Mouse (Mus musculus) C2C12 (cell line): Measurements from ENCODE around the gene Hfm1. TPM values are rescaled to one million over a fixed set of nuclear protein-coding genes. Genes with fewer than 3 reads are reported as not detected.

Experiments used
- H3K27me3 ChIP-seq: one replicate; pipeline ENCODE4 v1.6.1; 2011; ENCODE audit not compliant: control insufficient read depth, insufficient read depth, insufficient read length
- H3K36me3 ChIP-seq: one replicate; pipeline ENCODE4 v1.6.1; 2011; ENCODE audit not compliant: control insufficient read depth, insufficient read depth
- H3K4me3 ChIP-seq: one replicate; pipeline ENCODE4 v1.5.1; 2011; ENCODE audit warnings: mild to moderate bottlenecking, control low read depth; ENCODE audit not compliant: poor library complexity, insufficient read depth, severe bottlenecking
- H3K79me2 ChIP-seq: one replicate; pipeline ENCODE4 v1.6.1; 2011; ENCODE audit not compliant: control insufficient read depth, insufficient read depth
- H3K79me3 ChIP-seq: one replicate; pipeline ENCODE4 v1.6.1; 2011; ENCODE audit warnings: low read depth, control low read depth
- H3ac ChIP-seq: one replicate; pipeline ENCODE3; 2011; ENCODE audit warnings: low read depth; ENCODE audit not compliant: control insufficient read depth, insufficient read length
- CEBPB ChIP-seq: IDR thresholded peaks from one replicate; pipeline ENCODE4 v1.6.1; 2011; ENCODE audit warnings: low read depth, mild to moderate bottlenecking, control low read depth, moderate library complexity
- CTCF ChIP-seq: IDR thresholded peaks from one replicate; pipeline ENCODE4 v1.5.1; 2011; ENCODE audit not compliant: control insufficient read depth, insufficient read depth, insufficient read length
- FOSL1 ChIP-seq: IDR thresholded peaks from one replicate; pipeline ENCODE4 v1.8.0; 2011; ENCODE audit warnings: mild to moderate bottlenecking, low read length; ENCODE audit not compliant: poor library complexity, insufficient read depth, severe bottlenecking
- MAX ChIP-seq: IDR thresholded peaks from one replicate; pipeline ENCODE4 v1.6.1; 2011; ENCODE audit warnings: mild to moderate bottlenecking, control low read depth
- MYOD1 ChIP-seq: IDR thresholded peaks from one replicate; pipeline ENCODE4 v1.6.1; 2011; ENCODE audit warnings: low read depth; ENCODE audit not compliant: control insufficient read depth, insufficient read length
- MYOG ChIP-seq: IDR thresholded peaks from one replicate; pipeline ENCODE4 v1.6.1; 2011; ENCODE audit not compliant: control insufficient read depth, insufficient read length; ENCODE audit errors: extremely low read depth
- USF1 ChIP-seq: IDR thresholded peaks from one replicate; pipeline ENCODE4 v1.6.1; 2011; ENCODE audit warnings: low read depth, mild to moderate bottlenecking, control low read depth, moderate library complexity
- polyA plus RNA-seq: library from polyadenylated mRNA; unstranded; fragments of >200 nt; fragmentation: generic; extraction: Trizol; gene quantifications from one replicate; pipeline ENCODE4 v1.2.1, GENCODE M21; 2012; ENCODE audit warnings: missing spikeins

Gene Hfm1
- polyA plus RNA-seq, 1 experiment = not detected

DNA sequence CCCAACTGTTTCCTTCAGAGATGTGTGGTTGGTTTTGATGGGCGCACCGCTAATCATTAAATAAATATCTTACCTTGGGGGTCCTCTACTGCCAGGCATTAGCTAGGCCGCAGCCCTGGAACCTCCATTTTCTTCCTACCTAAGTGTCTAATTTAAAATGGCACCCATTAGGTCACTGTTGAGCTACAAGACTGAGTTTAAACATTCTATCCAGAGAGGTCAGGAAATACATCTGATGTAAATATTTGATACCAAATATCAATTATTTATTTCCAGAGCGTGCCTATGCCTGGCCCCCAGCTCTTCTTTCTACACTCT, 207 bp upstream of the Hfm1 start:
- H3K27me3 ChIP-seq = peaks cover 5% of the 10 kb centered on the region
- H3K79me2 ChIP-seq = no peaks in the 10 kb centered on the region
- no peak overlapping the region for H3ac ChIP-seq
- no peaks in the 10 kb centered on the region for H3K36me3 ChIP-seq
- TF ChIP-seq MYOG = no peak
- no peak for TF ChIP-seq CEBPB
- no peak for TF ChIP-seq MAX
- TF ChIP-seq CTCF = no peak
- no peak for TF ChIP-seq FOSL1
- no peak overlapping the region for H3K4me3 ChIP-seq
- no peaks in the 10 kb centered on the region for H3K79me3 ChIP-seq

DNA sequence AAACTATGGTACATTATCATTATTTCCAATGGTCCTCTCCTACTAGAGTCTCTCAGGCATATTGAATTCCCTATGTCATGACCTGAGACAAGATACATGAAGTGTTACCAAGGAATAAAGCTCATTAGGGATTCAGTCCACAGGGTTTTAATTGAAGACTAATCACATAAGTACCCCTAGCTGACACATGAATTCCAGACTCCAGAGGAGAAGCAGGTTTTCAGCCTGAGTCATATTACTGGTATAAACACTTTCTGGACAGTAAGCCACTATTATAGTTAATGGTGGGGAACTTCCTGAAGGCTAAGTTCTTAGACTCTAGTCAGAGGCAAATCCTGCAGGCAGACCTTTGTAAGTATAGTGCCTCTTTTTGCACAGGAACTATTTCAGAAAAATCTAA, 6.8 kb downstream of the Hfm1 start:
- no peaks in the 10 kb centered on the region for H3K79me2 ChIP-seq
- H3K27me3 ChIP-seq = no peaks in the 10 kb centered on the region
- TF ChIP-seq MAX (no peak), FOSL1 (no peak)
- H3K79me3 ChIP-seq = no peaks in the 10 kb centered on the region
- H3ac ChIP-seq = no peak overlapping the region
- no peak overlapping the region for H3K4me3 ChIP-seq
- no peaks in the 10 kb centered on the region for H3K36me3 ChIP-seq

DNA sequence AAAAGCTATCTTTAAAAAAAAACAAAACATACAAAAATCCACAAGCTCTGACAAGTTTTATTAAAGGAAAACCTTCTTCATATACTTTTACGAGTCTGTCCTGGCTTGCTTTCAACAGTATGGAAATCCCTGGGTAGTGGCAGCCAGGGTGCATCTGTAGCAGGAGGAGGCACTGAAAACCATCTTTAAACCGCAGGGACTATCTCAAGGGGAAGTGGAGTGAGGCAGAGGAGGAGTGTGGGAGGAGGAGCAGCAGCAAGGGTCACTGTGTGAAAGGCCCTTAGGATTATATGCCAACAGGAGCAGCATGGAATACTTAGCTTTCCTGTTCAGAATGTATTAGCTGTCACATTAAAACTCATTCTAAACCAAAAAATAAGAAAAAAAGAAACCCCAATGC, 29.2 kb downstream of the Hfm1 start:
- no peak overlapping the region for H3K4me3 ChIP-seq
- H3K79me3 ChIP-seq = no peaks in the 10 kb centered on the region
- no peak overlapping the region for H3ac ChIP-seq
- H3K79me2 ChIP-seq = no peaks in the 10 kb centered on the region
- no peaks in the 10 kb centered on the region for H3K27me3 ChIP-seq
- H3K36me3 ChIP-seq = no peaks in the 10 kb centered on the region
- TF ChIP-seq CEBPB (no peak), MYOD1 (no peak), MYOG (no peak), USF1 (no peak), FOSL1 (no peak), CTCF (no peak)

DNA sequence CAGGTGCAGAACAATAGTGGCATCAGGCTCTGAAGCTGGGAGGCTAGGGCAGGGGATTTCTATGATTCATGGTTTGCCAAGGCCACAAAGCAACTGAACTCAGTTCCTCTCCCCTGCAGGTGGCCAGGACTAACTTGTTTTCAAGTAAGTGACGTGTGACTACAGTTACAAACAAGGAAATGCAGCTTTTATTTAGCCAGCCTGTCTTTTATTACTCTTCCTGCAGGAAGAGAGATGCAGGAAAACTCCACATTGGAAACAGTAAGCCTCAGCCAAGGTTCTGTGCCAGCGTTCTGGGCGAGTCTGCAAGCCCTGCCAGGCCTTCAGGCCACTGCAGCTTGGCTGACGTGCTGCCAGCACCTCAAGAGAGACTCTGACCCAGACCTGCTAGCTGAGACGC, 34.3 kb downstream of the Hfm1 start:
- Histone ChIP-seq H3ac (no peak overlapping the region), H3K27me3 (no peaks in the 10 kb centered on the region), H3K4me3 (no peak overlapping the region), H3K79me2 (no peaks in the 10 kb centered on the region), H3K79me3 (no peaks in the 10 kb centered on the region), H3K36me3 (no peaks in the 10 kb centered on the region)
- TF ChIP-seq FOSL1 (no peak), USF1 (no peak)

DNA sequence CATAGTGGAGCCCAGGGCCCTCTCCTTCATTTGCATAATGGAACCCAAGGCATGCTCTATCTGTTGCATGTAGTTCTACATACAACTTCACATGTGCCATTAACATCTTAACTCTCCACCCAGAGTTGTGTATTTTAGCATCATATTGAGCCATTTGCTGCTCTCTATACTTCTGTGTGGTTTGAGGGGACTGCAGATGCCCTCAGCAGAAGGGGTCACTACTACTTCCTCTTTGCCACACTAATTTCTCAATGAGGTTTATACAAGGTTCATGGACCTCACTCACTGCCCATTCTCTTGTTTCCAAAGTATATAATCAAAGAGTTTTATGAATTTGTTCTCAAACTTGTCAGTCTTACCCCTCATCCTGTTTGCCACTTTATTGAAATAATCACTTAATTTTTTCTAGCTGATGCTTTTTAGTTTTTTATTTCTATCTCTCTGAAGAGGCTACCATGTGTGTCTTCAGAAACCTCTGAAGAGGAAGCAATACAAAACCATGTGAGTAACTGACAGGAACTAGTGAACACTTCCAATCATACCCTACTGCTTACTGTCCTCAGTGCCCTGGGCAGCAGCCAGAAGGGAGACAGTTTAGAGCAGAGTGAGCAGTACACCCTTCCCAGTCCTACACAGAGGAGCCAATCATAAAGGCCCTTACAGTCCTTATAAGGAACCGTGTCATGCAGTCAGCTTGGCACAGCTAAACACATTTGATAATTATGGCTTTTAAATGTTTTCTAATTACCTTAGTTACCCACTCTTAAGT, 38.6 kb downstream of the Hfm1 start:
- Histone ChIP-seq H3K36me3 (no peaks in the 10 kb centered on the region), H3ac (no peak overlapping the region), H3K79me3 (no peaks in the 10 kb centered on the region), H3K27me3 (no peaks in the 10 kb centered on the region), H3K79me2 (no peaks in the 10 kb centered on the region), H3K4me3 (no peak overlapping the region)
- TF ChIP-seq MYOD1 = no peak

DNA sequence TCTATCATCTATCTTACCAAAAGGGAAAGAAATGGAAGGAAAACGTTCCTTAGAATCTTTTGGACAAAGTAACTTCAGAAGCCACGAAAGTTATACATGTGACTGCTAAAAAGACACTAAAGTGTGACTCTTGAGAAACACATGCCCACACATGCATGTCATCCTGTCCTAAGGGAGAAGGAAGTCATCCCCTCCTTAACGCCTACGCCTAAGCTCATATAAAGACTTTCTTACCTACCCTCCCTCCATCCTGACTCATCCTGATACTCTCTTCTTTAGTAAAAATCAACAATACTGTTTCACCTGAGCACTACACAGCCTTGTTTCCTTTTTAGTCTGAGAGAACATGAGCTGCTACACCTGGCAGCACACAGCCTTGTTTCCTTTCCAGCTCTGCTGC, 40.6 kb downstream of the Hfm1 start:
- Histone ChIP-seq H3K79me2 (no peaks in the 10 kb centered on the region), H3K27me3 (no peaks in the 10 kb centered on the region)
- TF ChIP-seq CTCF (no peak), USF1 (no peak), FOSL1 (no peak), MYOG (no peak)

DNA sequence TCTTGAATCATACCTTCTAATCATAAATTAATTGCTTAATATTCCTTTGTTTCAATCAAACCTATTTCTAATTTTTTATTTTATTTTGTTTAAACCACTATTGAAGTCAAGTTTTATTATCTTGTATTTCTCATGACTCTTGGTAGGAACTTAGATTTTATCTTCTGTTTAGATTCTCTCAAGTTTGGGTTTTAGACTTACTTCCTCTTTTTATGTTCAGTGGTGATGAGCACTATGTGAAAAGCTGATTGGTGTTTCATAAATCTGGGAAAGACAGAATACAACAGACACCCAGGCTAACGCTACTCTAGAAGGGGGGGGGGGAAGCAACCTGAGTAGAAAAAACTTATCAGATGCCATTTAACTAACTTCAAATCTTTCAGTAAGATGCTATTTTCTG, 49.7 kb downstream of the Hfm1 start:
- Histone ChIP-seq H3ac (no peak overlapping the region), H3K79me2 (no peaks in the 10 kb centered on the region), H3K4me3 (no peak overlapping the region), H3K27me3 (no peaks in the 10 kb centered on the region), H3K79me3 (no peaks in the 10 kb centered on the region), H3K36me3 (no peaks in the 10 kb centered on the region)
- no peak for TF ChIP-seq USF1
- no peak for TF ChIP-seq FOSL1

More for the DNA sequence above, 40.6 kb downstream of the Hfm1 start:
- Histone ChIP-seq H3K4me3 (no peak overlapping the region), H3K36me3 (no peaks in the 10 kb centered on the region), H3K79me3 (no peaks in the 10 kb centered on the region), H3ac (no peak overlapping the region)
